Mouse (Mus musculus) frontal cortex, postnatal 14 days (tissue): ENCODE measurements around the gene Il2rg.

Experiments
- DNase-seq, 2 experiments: peaks; one replicate each; pipeline ENCODE4 v3.0.0; 2022; ENCODE audit warnings: low spot score in 2 of 2

Il2rg gene

GRCm38 (mm10) chrX:101260441-101261325, 7.4 kb downstream of the Il2rg start:
- no peak for DNase-seq

- DNase-seq, result no peak
Observed at GRCm38 (mm10) chrX:101256603-101257002, 11.5 kb downstream of the Il2rg start.

DNA sequence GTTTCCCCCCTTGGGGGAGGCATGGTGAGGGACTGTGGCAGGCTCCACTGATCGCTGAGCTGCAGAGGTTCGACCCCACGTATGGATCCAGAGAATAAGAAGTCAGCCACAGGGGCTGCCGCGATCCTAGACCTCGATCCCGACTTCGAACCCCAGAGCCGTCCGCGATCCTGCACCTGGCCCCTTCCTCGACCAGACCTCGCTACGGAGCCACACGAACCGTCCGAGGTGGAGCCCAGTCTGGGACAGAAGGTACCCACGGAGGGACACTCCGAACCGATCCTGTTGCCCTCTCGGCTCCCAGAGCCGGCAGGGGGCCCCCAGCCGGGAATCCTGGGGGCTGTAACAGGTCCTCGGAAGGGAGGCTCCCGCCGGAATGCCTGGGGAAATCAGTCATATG, 13.3 kb downstream of the Il2rg start:
- DNase-seq, result no peak

DNA sequence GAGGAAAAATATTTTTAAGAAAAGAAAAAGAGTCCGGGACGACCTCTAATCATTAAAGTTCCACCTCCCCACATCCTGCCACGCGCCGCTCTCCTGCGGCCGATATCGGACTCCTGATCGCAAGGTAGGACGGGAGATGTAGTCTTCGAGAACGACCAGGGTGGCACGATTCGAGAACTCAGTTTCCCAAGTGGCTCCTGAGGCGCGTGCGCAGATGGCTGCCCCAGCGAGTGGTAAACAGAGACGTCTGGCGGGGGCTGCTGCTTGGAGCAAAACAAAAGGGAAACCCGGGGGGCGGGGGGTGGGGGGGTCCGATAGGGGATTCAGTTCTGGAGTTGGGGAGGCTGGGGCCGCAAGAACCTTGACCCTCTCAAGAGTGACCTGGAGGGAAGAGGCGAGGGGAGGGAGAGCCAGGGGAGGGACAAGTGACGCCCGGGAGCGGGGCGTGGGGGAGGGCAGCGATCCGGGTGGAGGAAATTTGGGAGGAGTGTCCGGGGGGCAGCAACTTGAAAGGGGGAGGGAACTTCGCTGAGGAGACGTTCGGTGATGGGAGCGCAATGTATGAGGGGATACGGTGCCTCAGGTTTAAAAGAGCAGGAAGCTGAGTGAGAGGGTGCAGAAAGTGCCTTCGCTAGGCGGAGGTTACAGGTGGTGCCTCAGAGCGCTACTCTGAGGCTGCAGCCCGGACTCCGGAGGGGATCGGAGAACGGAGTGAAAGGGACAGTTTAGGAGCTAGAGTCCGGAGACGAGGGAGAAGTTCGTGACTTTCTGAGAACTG, 13.9 kb downstream of the Il2rg start, which contains the start of gene Foxo4:
TSS of gene Foxo4 (plus strand) at position 577 of the 778 bp plus-strand sequence.
- peak; percentile 69 to 71 for DNase-seq

- DNase-seq, result no peak
Observed at GRCm38 (mm10) chrX:101245011-101245410, 23.0 kb downstream of the Il2rg start.

DNA sequence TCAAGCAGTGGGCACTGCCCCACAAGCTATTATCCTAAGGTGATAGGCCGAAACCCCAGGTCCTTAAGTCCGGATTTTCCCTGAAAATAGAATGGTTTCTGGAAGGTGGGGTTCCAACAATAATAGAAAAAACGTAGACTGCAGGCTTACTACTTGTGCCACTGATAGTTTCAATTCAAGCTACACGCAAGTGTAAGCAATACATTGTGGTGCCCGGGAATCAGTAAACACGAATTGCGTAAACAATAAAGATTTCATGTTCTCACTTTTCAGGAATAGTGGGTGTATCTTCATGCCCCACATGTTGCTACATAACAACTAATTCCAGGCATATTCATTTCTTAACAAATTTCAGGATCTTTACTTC, 45.3 kb downstream of the Il2rg start:
- DNase-seq, result no peak

GRCm38 (mm10) chrX:101221834-101222795, 45.9 kb downstream of the Il2rg start, which contains the start of gene Snx12:
Gene Snx12 (minus strand): TSS chrX:101222563.
- peak; percentile 85 to 88 for DNase-seq
